Mouse (Mus musculus) adrenal gland, postnatal 4 days (tissue): Measurements from ENCODE around the gene Tnrc6b. TPM values are rescaled to one million over a fixed set of nuclear protein-coding genes. Genes with fewer than 3 reads are reported as not detected.
"Not testable (repeated sequence)": the region's sequence is repeated elsewhere in the genome, so short reads cannot be mapped to it uniquely, and the experiment has no call there.

ENCODE experiments used
- DNase-seq, 2 experiments: peaks; one replicate each; pipeline ENCODE4 v3.0.0; 2021 to 2022; ENCODE audit warnings: low spot score in 2 of 2, mixed read lengths in 2 of 2
- total RNA-seq, 2 experiments: library from RNA; stranded (reverse); gene quantifications; 2 replicates each; pipeline ENCODE4 v1.2.3; 2021

Tnrc6b gene
- total RNA-seq, 2 experiments from 2014 or later = 74.2 to 74.3 TPM

GRCm38 (mm10) chr15:80910183-80910582 is 199.1 kb downstream of the Tnrc6b start:
- DNase-seq = no peak

DNA sequence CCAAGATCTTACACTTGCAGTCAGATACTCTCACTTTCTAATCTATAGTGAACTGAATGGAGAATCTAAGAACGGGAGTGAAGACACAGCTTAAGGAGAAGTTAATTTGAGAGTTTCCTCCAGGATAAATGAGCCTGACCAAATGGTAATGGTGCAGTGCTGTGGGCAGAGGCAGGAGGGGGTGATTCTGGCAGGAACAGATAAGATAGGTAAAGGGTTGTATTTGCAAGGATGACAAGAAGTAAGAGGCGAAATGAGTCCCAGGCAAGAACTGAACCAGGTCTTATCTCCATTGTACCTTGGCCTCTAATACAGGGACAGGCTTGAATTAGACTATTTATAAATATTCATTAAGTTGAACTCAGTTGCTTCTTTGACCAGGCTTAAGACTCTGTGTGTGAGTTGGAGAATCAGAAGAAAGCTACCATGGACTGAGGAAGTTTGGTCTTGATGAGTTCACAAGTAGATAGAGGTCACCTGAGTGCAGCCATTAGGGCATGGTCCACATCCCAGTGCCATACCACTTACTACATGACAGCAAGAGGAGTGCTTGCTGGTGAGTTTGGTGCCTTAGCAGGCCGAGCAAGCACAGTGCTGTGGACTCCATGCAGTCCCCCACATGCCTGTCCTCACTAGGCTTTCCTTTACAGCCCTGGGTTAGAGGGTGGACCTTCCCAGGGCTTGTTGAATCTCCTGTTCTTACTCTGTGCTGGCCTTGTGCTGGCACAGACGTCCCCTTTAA is 199.8 kb downstream of the Tnrc6b start:
- no peak for DNase-seq

- no peak for DNase-seq
Observed at GRCm38 (mm10) chr15:80912175-80912574, 201.1 kb downstream of the Tnrc6b start.

DNA sequence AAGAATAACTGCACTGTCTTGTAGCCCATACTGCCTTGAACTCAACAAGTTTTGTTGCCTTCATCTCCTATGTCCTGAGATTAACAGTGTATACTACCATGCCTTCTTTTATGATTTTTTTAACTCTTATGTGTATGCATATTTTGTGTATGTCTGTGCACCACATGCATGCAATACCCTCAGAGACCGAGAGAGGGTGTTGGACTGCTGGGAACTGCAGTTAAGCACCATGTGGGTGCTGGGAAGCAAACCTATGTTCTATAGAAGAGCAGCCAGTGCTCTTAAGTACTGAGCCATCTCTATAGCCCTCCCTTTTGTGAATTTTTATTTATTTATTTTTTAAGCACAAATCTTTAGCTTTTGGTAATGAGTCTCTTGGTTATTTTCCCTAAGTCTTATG is 202.7 kb downstream of the Tnrc6b start:
- DNase-seq = no peak

DNA sequence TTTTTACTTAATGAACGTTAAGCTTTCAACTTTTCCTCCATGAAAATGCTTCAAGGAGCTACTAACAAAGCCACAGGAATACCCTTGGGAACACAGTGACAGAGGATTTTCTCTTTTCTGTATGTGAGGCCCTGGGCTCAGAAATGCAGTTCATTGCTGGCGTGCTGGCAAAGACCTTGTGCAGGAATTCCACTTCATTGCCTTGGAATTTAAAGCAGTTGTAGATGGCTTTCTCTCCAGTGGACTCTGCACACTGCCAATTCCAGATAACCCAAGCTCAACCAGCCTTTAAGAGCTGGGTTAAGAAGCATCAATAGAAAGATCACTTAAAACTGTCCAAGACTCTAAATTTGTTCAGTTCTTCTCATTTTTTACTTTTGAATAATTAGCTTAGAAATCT is 204.7 kb downstream of the Tnrc6b start:
- DNase-seq = no peak

DNA sequence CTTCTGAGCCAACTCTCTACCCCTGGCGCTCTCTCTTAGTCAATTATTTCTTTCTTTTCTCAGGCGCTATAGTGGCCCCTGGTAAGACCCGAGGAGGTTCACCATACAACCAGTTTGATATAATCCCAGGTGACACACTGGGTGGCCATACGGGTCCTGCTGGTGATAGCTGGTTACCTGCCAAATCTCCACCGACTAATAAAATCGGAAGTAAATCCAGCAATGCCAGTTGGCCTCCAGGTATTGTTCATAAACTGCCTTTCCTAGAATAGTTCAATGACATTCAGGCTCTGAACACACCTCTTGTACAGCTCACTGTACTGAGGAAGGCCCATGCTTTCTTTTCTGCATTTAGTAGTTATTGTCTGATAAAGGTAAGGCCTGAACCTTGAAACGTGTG is 205.5 kb downstream of the Tnrc6b start:
- DNase-seq = no peak

DNA sequence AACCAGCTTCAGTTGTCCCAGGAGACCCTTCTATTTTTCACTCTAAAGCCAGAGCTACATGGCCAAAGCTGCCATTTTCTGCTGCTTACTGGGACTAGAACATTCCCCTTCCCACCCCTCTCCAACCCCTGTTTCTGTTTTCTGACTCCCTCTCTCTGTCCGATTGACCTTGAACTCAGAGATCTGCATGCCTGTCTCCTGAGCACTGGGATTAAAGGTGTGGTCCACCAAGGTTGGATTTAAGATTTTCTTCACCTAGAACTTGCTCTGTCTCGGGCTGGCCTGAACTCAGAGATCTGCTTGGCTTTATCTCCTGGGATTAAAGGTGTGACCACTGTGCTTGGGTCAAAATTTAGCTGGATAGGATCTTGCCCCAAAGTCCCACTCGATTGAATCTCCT is 209.2 kb downstream of the Tnrc6b start:
- DNase-seq = no peak

DNA sequence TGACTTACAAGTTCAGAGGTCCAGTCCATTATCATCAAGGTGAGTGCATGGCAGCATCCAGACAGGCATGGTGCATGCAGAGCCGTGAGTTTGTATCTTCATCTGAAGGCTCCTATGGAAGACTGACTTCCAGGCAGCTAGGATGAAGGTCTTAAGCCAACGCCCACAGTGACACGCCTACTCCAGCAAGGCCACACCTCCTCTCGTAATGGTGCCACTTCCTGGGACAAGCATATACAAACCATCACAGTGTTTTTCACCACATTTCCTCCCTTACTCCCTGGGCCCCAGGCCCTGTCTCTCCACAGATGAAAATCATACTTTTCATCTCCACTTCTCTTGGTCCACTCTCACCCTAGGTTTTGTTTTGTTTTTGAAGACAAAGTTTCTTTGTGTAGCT is 210.7 kb downstream of the Tnrc6b start:
- DNase-seq = no peak

DNA sequence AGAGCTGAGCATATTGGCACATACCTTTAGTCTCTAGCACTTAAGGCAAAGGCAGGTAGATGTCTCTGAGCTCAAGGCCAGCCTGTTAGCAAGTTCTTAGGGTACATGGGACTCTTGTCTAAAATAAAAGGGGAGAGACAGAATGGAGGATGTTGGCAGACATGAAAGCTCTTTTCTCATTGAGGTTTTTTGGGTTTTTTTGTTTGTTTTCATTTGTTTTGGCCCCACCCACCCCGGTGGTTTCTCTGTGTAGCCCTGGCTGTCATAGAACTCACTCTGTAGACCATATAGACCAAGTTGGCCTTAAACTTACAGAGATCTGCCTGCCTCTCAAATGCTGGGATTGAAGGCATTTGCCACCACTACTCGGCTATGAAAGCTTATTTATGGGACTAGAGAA is 213.1 kb downstream of the Tnrc6b start:
- DNase-seq = no peak

GRCm38 (mm10) chr15:80928811-80929355 is 217.8 kb downstream of the Tnrc6b start:
- DNase-seq = no peak

- no peak for DNase-seq
Observed at GRCm38 (mm10) chr15:80930048-80930571, 219.0 kb downstream of the Tnrc6b start.

- DNase-seq = not testable (repeated sequence)
Observed at GRCm38 (mm10) chr15:80930676-80931320, 219.7 kb downstream of the Tnrc6b start.

DNA sequence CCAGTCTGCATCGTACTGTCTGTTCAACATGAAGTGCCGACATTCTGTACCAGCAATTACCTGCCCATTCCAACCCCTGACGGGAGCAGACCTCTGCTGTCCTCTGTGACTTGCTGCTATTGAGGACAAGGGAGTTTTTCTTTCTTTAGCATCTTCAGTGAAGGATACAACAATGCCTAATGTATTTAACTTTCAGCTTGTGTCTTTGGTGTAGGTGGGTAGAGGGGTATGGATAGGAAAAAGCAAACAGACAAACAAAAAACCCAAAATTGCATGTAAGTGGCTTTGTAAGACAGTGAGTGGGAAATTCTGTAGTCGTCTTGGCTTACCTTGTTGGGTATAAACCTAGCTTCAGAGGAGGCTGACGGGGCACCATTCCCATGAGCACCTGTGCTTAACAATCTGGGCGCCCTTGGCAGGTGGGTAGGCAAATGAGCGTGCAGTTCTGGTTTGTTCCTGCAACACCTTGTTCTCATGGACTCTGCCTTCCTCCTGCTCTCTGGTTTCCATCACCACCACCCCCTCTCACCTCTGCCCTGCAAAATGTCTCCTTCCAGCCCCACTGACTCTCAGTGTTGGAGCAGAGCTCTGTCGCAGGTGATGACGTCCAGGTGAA is 220.3 kb downstream of the Tnrc6b start:
- no peak for DNase-seq

GRCm38 (mm10) chr15:80934841-80935240 is 223.7 kb downstream of the Tnrc6b start:
- no peak for DNase-seq

- DNase-seq = no peak
Observed at GRCm38 (mm10) chr15:80936686-80937085, 225.6 kb downstream of the Tnrc6b start.

DNA sequence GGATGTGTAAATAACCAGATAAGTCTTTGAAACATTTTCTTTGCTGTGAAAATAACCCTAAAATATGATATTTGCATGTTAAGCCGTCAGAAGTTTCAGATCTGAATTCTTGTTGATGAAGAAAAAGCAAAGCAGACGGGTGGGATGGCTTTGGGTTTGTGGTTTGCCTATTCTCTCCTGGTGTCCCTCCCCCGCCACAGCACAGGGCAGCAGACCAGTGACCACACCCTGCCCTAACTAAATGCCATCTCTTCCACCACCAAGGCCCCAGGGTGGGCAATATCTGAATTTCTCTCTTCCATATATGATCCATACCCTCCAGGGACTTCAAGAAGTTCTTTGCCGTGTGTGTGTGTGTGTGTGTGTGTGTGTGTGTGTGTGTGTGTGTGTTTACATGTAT is 227.5 kb downstream of the Tnrc6b start:
- no peak for DNase-seq

- DNase-seq = no peak
Observed at GRCm38 (mm10) chr15:80939401-80939800, 228.3 kb downstream of the Tnrc6b start.

GRCm38 (mm10) chr15:80941468-80942040 is 230.4 kb downstream of the Tnrc6b start:
- no peak for DNase-seq

DNA sequence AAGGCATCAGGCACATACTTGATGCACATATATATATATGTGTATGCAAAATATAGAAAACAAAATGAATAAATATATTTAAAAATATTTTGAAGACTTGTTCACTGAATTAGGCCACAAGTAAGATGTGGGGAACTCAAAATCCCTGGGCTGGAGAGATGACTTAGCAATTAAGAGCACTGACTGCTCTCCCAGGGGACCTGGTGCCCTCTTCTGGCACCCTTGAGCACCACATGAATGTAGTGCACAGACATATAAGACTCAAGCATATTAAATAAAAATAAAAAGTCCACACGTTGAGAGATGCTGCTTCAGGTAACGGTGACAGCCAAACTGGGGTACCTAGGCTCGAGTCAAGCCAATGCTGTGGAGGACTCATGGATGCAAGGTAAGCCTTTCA is 234.7 kb downstream of the Tnrc6b start:
- no peak for DNase-seq

GRCm38 (mm10) chr15:80948145-80949135 is 237.3 kb downstream of the Tnrc6b start, which contains the start of gene Adsl:
Adsl (plus strand) TSS chr15:80948490.
- peak; percentile 75 to 77 for DNase-seq
